Mouse (Mus musculus): Measurements from ENCODE around the gene Ctcf.
A peak's percentile ranks its signal among the peaks of the same experiment; 100 is the strongest.

Gene Ctcf

GRCm38 (mm10) chr8:105615942-105616341 lies 20.4 kb upstream of the Ctcf start:
- no peak for ATAC-seq (ENCODE audit: insufficient number of reproducible peaks, low FRiP score, low TSS enrichment)

- no peak for ATAC-seq (ENCODE audit: insufficient number of reproducible peaks, low FRiP score, low TSS enrichment)
Measured at GRCm38 (mm10) chr8:105617451-105618278, 18.7 kb upstream of the Ctcf start.

GRCm38 (mm10) chr8:105618279-105618634 lies 18.1 kb upstream of the Ctcf start:
- ATAC-seq (ENCODE audit: insufficient number of reproducible peaks, low FRiP score, low TSS enrichment): no peak

- no peak for ATAC-seq (ENCODE audit: insufficient number of reproducible peaks, low FRiP score, low TSS enrichment)
Measured at GRCm38 (mm10) chr8:105618892-105619591, 17.3 kb upstream of the Ctcf start.

- no peak for ATAC-seq (ENCODE audit: insufficient number of reproducible peaks, low FRiP score, low TSS enrichment)
Measured at GRCm38 (mm10) chr8:105620211-105620610, 16.2 kb upstream of the Ctcf start.

- no peak for ATAC-seq (ENCODE audit: insufficient number of reproducible peaks, low FRiP score, low TSS enrichment)
Measured at GRCm38 (mm10) chr8:105620946-105621720, 15.2 kb upstream of the Ctcf start.

GRCm38 (mm10) chr8:105621841-105622240 lies 14.5 kb upstream of the Ctcf start:
- ATAC-seq (ENCODE audit: insufficient number of reproducible peaks, low FRiP score, low TSS enrichment): no peak

GRCm38 (mm10) chr8:105622421-105622920 lies 13.9 kb upstream of the Ctcf start:
- ATAC-seq (ENCODE audit: insufficient number of reproducible peaks, low FRiP score, low TSS enrichment): peak; percentile 85

GRCm38 (mm10) chr8:105623118-105623517 lies 13.2 kb upstream of the Ctcf start:
- ATAC-seq (ENCODE audit: insufficient number of reproducible peaks, low FRiP score, low TSS enrichment): no peak

- ATAC-seq (ENCODE audit: insufficient number of reproducible peaks, low FRiP score, low TSS enrichment): no peak
Measured at GRCm38 (mm10) chr8:105623679-105624245, 12.6 kb upstream of the Ctcf start.

- no peak for ATAC-seq (ENCODE audit: insufficient number of reproducible peaks, low FRiP score, low TSS enrichment)
Measured at GRCm38 (mm10) chr8:105624401-105624800, 12.0 kb upstream of the Ctcf start.

GRCm38 (mm10) chr8:105624831-105625230 lies 11.5 kb upstream of the Ctcf start:
- no peak for ATAC-seq (ENCODE audit: insufficient number of reproducible peaks, low FRiP score, low TSS enrichment)

GRCm38 (mm10) chr8:105626086-105626485 lies 10.3 kb upstream of the Ctcf start:
- no peak for ATAC-seq (ENCODE audit: insufficient number of reproducible peaks, low FRiP score, low TSS enrichment)

GRCm38 (mm10) chr8:105629337-105629736 lies 7.0 kb upstream of the Ctcf start:
- no peak for ATAC-seq (ENCODE audit: insufficient number of reproducible peaks, low FRiP score, low TSS enrichment)

- ATAC-seq (ENCODE audit: insufficient number of reproducible peaks, low FRiP score, low TSS enrichment): no peak
Measured at GRCm38 (mm10) chr8:105634771-105635458, 1.5 kb upstream of the Ctcf start.

- no peak for ATAC-seq (ENCODE audit: insufficient number of reproducible peaks, low FRiP score, low TSS enrichment)
Measured at GRCm38 (mm10) chr8:105635481-105635880, 887 bp upstream of the Ctcf start.

- peak; percentile 40; the same call in 1 of the 2 replicates for ATAC-seq (ENCODE audit: insufficient number of reproducible peaks, low FRiP score, low TSS enrichment)
Measured at GRCm38 (mm10) chr8:105636963-105637510, 669 bp downstream of the Ctcf start, which contains the start of gene Agrp. TSS of gene Agrp (minus strand) at chr8:105637393.

- no peak for ATAC-seq (ENCODE audit: insufficient number of reproducible peaks, low FRiP score, low TSS enrichment)
Measured at GRCm38 (mm10) chr8:105637601-105638041, 1.3 kb downstream of the Ctcf start.

- ATAC-seq (ENCODE audit: insufficient number of reproducible peaks, low FRiP score, low TSS enrichment): no peak
Measured at GRCm38 (mm10) chr8:105638510-105638909, 2.1 kb downstream of the Ctcf start.

Measured in cerebellum, adult (tissue).